In genomic region chr3:135444930-135445329, GRCm38 (mm10) we compare ENCODE assay signal across 20 mouse cellular contexts. TPM values are rescaled to one million over a fixed set of nuclear protein-coding genes. Genes with fewer than 3 reads are reported as not detected.
DNase-seq lines count a peak whose midpoint lies in the region; ATAC-seq and TF ChIP-seq lines count a peak whose summit lies in the region.
"Had no signal": no experiment of that assay in that cellular context is flagged by ENCODE, and none has a peak within 500 bp of the region (broad histone marks: within the 10 kb centered on the region; RNA-seq: fewer than 3 reads in every experiment).

No protein-coding gene starts in this region.

- in situ Hi-C loops in CH12.LX (cut with MboI; ENCODE audit: low pct_ligation_motif_present, low pct_unique_long_range_greater_than_20kb, low sequenced_read_pairs) = no loop called here

- H3K9me3 ChIP-seq in midbrain, embryonic 16.5 days (replicated peaks; ENCODE audit: control insufficient read depth, low read length, poor library complexity, severe bottlenecking) = no peaks in the 10 kb centered on the region
- no peaks in the 10 kb centered on the region for H3K9me3 ChIP-seq in midbrain, embryonic 15.5 days
- H3K9me3 ChIP-seq in CH12.LX (replicated peaks; ENCODE audit: low read length) = no peaks in the 10 kb centered on the region
- H3K9me3 ChIP-seq: embryonic facial prominence, embryonic 15.5 days; forebrain, embryonic 10.5 days; hindbrain, embryonic 12.5 days had no signal

- H3K4me2 ChIP-seq in midbrain, embryonic 16.5 days (ENCODE audit: low read length) = no peak overlapping the region
- no peak overlapping the region for H3K4me2 ChIP-seq in midbrain, embryonic 15.5 days
- H3K4me2 ChIP-seq in CH12.LX (ENCODE audit: insufficient read depth, low read depth, poor library complexity, severe bottlenecking) = peak overlapping the region; percentile 38; the same call in 1 of the 2 replicates
- H3K4me2 ChIP-seq: embryonic facial prominence, embryonic 15.5 days; hindbrain, embryonic 12.5 days had no signal

- peaks cover 15% of the 10 kb centered on the region for H3K4me1 ChIP-seq in heart, adult 2 months (ENCODE audit: control insufficient read depth, insufficient read depth, low read length)
- peaks cover 28% of the 10 kb centered on the region for H3K4me1 ChIP-seq in midbrain, embryonic 16.5 days (ENCODE audit: control insufficient read depth, insufficient read depth, low read length)
- H3K4me1 ChIP-seq in midbrain, embryonic 15.5 days = peaks cover 32% of the 10 kb centered on the region
- peaks cover 0 to 75% of the 10 kb centered on the region in 2 experiments; a peak in 2 of 4 replicates for H3K4me1 ChIP-seq in CH12.LX (ENCODE audit: control insufficient read depth in 1 of 2, insufficient read depth in 2 of 2)
- H3K4me1 ChIP-seq: embryonic facial prominence, embryonic 15.5 days had no signal

- TF ChIP-seq EP300 in heart, adult 2 months (IDR thresholded peaks at IDR 0.05; ENCODE audit: insufficient read depth, low read depth, low read length) = no peak
- no peak for TF ChIP-seq EP300 in CH12.LX (IDR thresholded peaks at IDR 0.05; ENCODE audit: low read length)

- no peak for TF ChIP-seq POLR2A in heart, adult 2 months (IDR thresholded peaks at IDR 0.05; ENCODE audit: insufficient read depth, low read depth, low read length)
- TF ChIP-seq POLR2A in CH12.LX (IDR thresholded peaks at IDR 0.05; ENCODE audit: low read depth, low read length) = no peak

- intact Hi-C loops in heart, adult 2 months (cut with DNase I) = loop anchor here (5.0 kb wide), 1 partner anchor 33 kb away; no protein-coding TSS in a partner anchor
- intact Hi-C loops in left cerebral cortex, postnatal 14 days (cut with DNase I) = no loop called here

- DNase-seq in heart, adult 2 months = no peak
- no peak for DNase-seq in heart, adult 9 months (ENCODE audit: low spot score in 2 of 2)
- no peak for DNase-seq in CH12.LX (ENCODE audit: extremely low read depth)
- no peak for DNase-seq in cerebellum, adult 11-12 months
- DNase-seq in left cerebral cortex, postnatal 14 days (ENCODE audit: low spot score in 2 of 2) = no peak
- DNase-seq: adrenal gland, adult 8-10 months; adrenal gland, postnatal 36 days; cerebellum, adult 8-10 months; cerebellum, postnatal 14 days; gastrocnemius, postnatal 10 days; heart, postnatal 4 days; kidney, adult 11 months had no signal

- H3K9ac ChIP-seq in heart, adult 2 months (ENCODE audit: low read depth, low read length) = no peak overlapping the region
- H3K9ac ChIP-seq in midbrain, embryonic 16.5 days (ENCODE audit: low read depth, low read length) = no peak overlapping the region
- H3K9ac ChIP-seq in midbrain, embryonic 15.5 days = no peak overlapping the region
- H3K9ac ChIP-seq in CH12.LX (ENCODE audit: insufficient read depth, low read depth) = no peak overlapping the region
- H3K9ac ChIP-seq: embryonic facial prominence, embryonic 15.5 days; hindbrain, embryonic 12.5 days had no signal

- H3K4me3 ChIP-seq in heart, adult 2 months = no peak overlapping the region
- no peak overlapping the region for H3K4me3 ChIP-seq in midbrain, embryonic 16.5 days (ENCODE audit: low read depth, low read length)
- H3K4me3 ChIP-seq in midbrain, embryonic 15.5 days = no peak overlapping the region
- no peak overlapping the region for H3K4me3 ChIP-seq in CH12.LX (replicated peaks in 1 of 3; ENCODE audit: low read depth in 2 of 3, low read length in 2 of 3, poor library complexity in 1 of 3)
- H3K4me3 ChIP-seq: embryonic facial prominence, embryonic 15.5 days; erythroblast, embryonic 14.5 days; forebrain, embryonic 10.5 days; hindbrain, embryonic 12.5 days had no signal

- H3K27me3 ChIP-seq in heart, adult 2 months (ENCODE audit: control insufficient read depth, insufficient read depth, low read length) = no peaks in the 10 kb centered on the region
- no peaks in the 10 kb centered on the region for H3K27me3 ChIP-seq in midbrain, embryonic 16.5 days (ENCODE audit: control insufficient read depth, insufficient read depth, low read depth, low read length)
- no peaks in the 10 kb centered on the region for H3K27me3 ChIP-seq in midbrain, embryonic 15.5 days (replicated peaks)
- H3K27me3 ChIP-seq in CH12.LX (replicated peaks) = no peaks in the 10 kb centered on the region
- H3K27me3 ChIP-seq: embryonic facial prominence, embryonic 15.5 days; hindbrain, embryonic 12.5 days had no signal

- TF ChIP-seq CTCF in heart, adult 2 months (IDR thresholded peaks at IDR 0.05) = no peak
- no peak for TF ChIP-seq CTCF in CH12.LX (conservative IDR thresholded peaks at IDR 0.05 in 1 of 2, IDR thresholded peaks at IDR 0.05 in 1 of 2; ENCODE audit: low read depth in 2 of 2, low read length in 2 of 2)

- dilution Hi-C loops in CH12.LX (cut with MboI; ENCODE audit: extremely low pct_ligation_motif_present, extremely low pct_unique_long_range_greater_than_20kb, low sequenced_read_pairs) = no loop called here

- peaks cover 60% of the 10 kb centered on the region for H3K36me3 ChIP-seq in heart, adult 2 months (ENCODE audit: control insufficient read depth, insufficient read depth, low read length)
- H3K36me3 ChIP-seq in midbrain, embryonic 16.5 days (ENCODE audit: control insufficient read depth, insufficient read depth, low read length) = no peaks in the 10 kb centered on the region; the same call in 1 of the 2 replicates
- no peaks in the 10 kb centered on the region for H3K36me3 ChIP-seq in midbrain, embryonic 15.5 days (replicated peaks)
- peaks cover 15 to 91% of the 10 kb centered on the region in 2 experiments for H3K36me3 ChIP-seq in CH12.LX (replicated peaks in 1 of 2; ENCODE audit: control insufficient read depth in 1 of 2, insufficient read depth in 1 of 2, low read length in 1 of 2)
- H3K36me3 ChIP-seq: embryonic facial prominence, embryonic 15.5 days; hindbrain, embryonic 12.5 days had no signal

- peaks cover 3% of the 10 kb centered on the region; the same call in 1 of the 2 replicates for H3K79me2 ChIP-seq in heart, adult 2 months (replicated peaks; ENCODE audit: control insufficient read depth, insufficient read depth, low read length)
- H3K79me2 ChIP-seq in CH12.LX (replicated peaks; ENCODE audit: control insufficient read depth, extremely low read depth, insufficient read depth, poor library complexity, severe bottlenecking) = peaks cover 71% of the 10 kb centered on the region

- H3K27ac ChIP-seq in heart, adult 2 months = peak overlapping the region; percentile 67
- no peak overlapping the region for H3K27ac ChIP-seq in midbrain, embryonic 16.5 days (ENCODE audit: low read length)
- no peak overlapping the region for H3K27ac ChIP-seq in midbrain, embryonic 15.5 days
- H3K27ac ChIP-seq in CH12.LX (ENCODE audit: insufficient read depth, low read depth) = no peak overlapping the region
- H3K27ac ChIP-seq: embryonic facial prominence, embryonic 15.5 days; forebrain, embryonic 10.5 days; hindbrain, embryonic 12.5 days had no signal

- TF ChIP-seq RAD21 in CH12.LX (IDR thresholded peaks at IDR 0.05; ENCODE audit: low read depth, low read length) = no peak

- ATAC-seq in midbrain, embryonic 16.5 days = 0 out of 2 replicates have a peak, but pooled peaks have one; percentile 12
- ATAC-seq in midbrain, embryonic 15.5 days (replicated peaks) = no peak
- ATAC-seq: forebrain, embryonic 14.5 days; hindbrain, embryonic 16.5 days had no signal

TF ChIP-seq in CH12.LX, 34 proteins besides CTCF, POLR2A, EP300 and RAD21 (continues in another document):
- TF ChIP-seq CHD1 (IDR thresholded peaks at IDR 0.05; ENCODE audit: low read depth, low read length) = peak; percentile 58; the same call in 1 of the 2 replicates
- no peak for TF ChIP-seq JUN (IDR thresholded peaks at IDR 0.05; ENCODE audit: insufficient read depth, low read depth, low read length)
- TF ChIP-seq ZMIZ1 (IDR thresholded peaks at IDR 0.05; ENCODE audit: low read depth, low read length) = peak; percentile 49; the same call in 1 of the 2 replicates
- TF ChIP-seq POLR2AphosphoS2 (IDR thresholded peaks at IDR 0.05; ENCODE audit: low read depth, low read length) = peak; percentile 13; the same call in 1 of the 2 replicates
- TF ChIP-seq MEF2A (IDR thresholded peaks at IDR 0.05; ENCODE audit: borderline replicate concordance, low read depth, low read length) = 0 out of 2 replicates have a peak, but pooled peaks have one; percentile 26
- TF ChIP-seq MYC (IDR thresholded peaks at IDR 0.05; ENCODE audit: low read depth, low read length) = 0 out of 2 replicates have a peak, but pooled peaks have one; percentile 18
- no peak for TF ChIP-seq ELF1 (IDR thresholded peaks at IDR 0.05; ENCODE audit: low read depth, low read length)
- no peak for TF ChIP-seq KAT2A (IDR thresholded peaks at IDR 0.05; ENCODE audit: insufficient replicate concordance, low read length)
- 0 out of 2 replicates have a peak, but pooled peaks have one; percentile 35 for TF ChIP-seq E2F4 (IDR thresholded peaks at IDR 0.05; ENCODE audit: insufficient replicate concordance, low read depth, low read length)

RNA-seq across cellular contexts. Expression of gene Ube2d3, which starts 7.0 kb away (rescaled TPM):
- 100 to 1,000 TPM; 357 to 416 TPM for total RNA-seq in heart, adult 2 months (2021)
- polyA plus RNA-seq in heart, adult 2 months (2012; rRNA removed) = 285 and 532 TPM in 2 replicates
- polyA plus RNA-seq in midbrain, embryonic 16.5 days (2015; fragmentation: Nextera tagmentation; extraction: Ambion mirVana) = 336 and 353 TPM in 2 replicates
- 329 and 339 TPM in 2 replicates for polyA plus RNA-seq in midbrain, embryonic 15.5 days (2015; fragmentation: Nextera tagmentation; extraction: Ambion mirVana)
- total RNA-seq in CH12.LX (2012; rRNA removed) (590 and 839 TPM in 2 replicates), CH12.LX (2014; rRNA removed) (1,791 and 1,803 TPM in 2 replicates)
- 1,178 and 1,222 TPM in 2 replicates for polyA plus RNA-seq in CH12.LX (2012; ENCODE audit: insufficient read length, low read depth)
- total RNA-seq in left cerebral cortex, postnatal 14 days (2021) = 100 to 1,000 TPM; 239 to 248 TPM

RNA-seq across cellular contexts. Expression of gene Cisd2, which starts 21.2 kb away (rescaled TPM):
- 10 to 100 TPM; 47.1 to 55.0 TPM for total RNA-seq in heart, adult 2 months (2021)
- 20.6 and 31.4 TPM in 2 replicates for polyA plus RNA-seq in heart, adult 2 months (2012; rRNA removed)
- 68.8 and 74.3 TPM in 2 replicates for polyA plus RNA-seq in midbrain, embryonic 16.5 days (2015; fragmentation: Nextera tagmentation; extraction: Ambion mirVana)
- polyA plus RNA-seq in midbrain, embryonic 15.5 days (2015; fragmentation: Nextera tagmentation; extraction: Ambion mirVana) = 67.2 and 72.0 TPM in 2 replicates
- total RNA-seq in CH12.LX (2012; rRNA removed) (36.4 and 39.4 TPM in 2 replicates), CH12.LX (2014; rRNA removed) (62.0 and 70.8 TPM in 2 replicates)
- 58.2 and 65.5 TPM in 2 replicates for polyA plus RNA-seq in CH12.LX (2012; ENCODE audit: insufficient read length, low read depth)
- 10 to 100 TPM; 41.2 to 42.9 TPM for total RNA-seq in left cerebral cortex, postnatal 14 days (2021)

RNA-seq across cellular contexts. Expression of gene Manba, which starts 40.5 kb away (rescaled TPM):
- 10 to 100 TPM; 15.7 to 16.4 TPM for total RNA-seq in heart, adult 2 months (2021)
- 8.2 and 13.3 TPM in 2 replicates for polyA plus RNA-seq in heart, adult 2 months (2012; rRNA removed)
- polyA plus RNA-seq in midbrain, embryonic 16.5 days (2015; fragmentation: Nextera tagmentation; extraction: Ambion mirVana) = 8.4 and 8.6 TPM in 2 replicates
- 7.9 and 8.5 TPM in 2 replicates for polyA plus RNA-seq in midbrain, embryonic 15.5 days (2015; fragmentation: Nextera tagmentation; extraction: Ambion mirVana)
- total RNA-seq in CH12.LX (2012; rRNA removed) (32.3 and 35.2 TPM in 2 replicates), CH12.LX (2014; rRNA removed) (30.9 and 36.4 TPM in 2 replicates)
- 29.8 and 31.5 TPM in 2 replicates for polyA plus RNA-seq in CH12.LX (2012; ENCODE audit: insufficient read length, low read depth)
- total RNA-seq in left cerebral cortex, postnatal 14 days (2021) = 1 to 10 TPM; 6.8 to 7.9 TPM
- polyA plus RNA-seq: erythroblast, embryonic 14.5 days had no signal
